Mouse (Mus musculus) kidney, postnatal 4 days (tissue): ENCODE results near the gene Gnaq.
"Not testable (repeated sequence)": the region's sequence is repeated elsewhere in the genome, so short reads cannot be mapped to it uniquely, and the experiment has no call there.

Experiments used
- DNase-seq, 2 experiments: peaks; one replicate each; pipeline ENCODE4 v3.0.0; 2021; ENCODE audit warnings: mixed read lengths in 2 of 2

The Gnaq gene

DNA sequence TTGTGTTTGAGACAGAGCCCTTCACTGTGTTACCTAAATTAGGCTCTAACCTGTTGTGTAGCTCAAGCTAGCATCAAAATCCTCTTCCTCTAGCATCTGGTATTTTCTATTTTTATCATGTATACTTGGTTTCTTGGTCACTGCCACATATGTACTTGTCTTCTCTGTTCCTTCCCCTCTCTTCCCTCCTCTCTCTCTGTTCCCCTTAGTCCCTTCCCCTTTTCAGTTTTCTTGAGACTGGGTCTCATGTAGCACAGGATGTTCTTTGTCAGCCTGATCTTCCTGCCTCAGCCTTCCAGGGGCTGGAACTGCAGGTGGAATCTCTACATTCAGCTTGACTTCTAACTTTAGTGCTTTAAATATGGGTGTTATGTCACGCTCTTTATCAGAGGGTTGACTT is 16.5 kb downstream of the Gnaq start:
- no peak for DNase-seq

DNA sequence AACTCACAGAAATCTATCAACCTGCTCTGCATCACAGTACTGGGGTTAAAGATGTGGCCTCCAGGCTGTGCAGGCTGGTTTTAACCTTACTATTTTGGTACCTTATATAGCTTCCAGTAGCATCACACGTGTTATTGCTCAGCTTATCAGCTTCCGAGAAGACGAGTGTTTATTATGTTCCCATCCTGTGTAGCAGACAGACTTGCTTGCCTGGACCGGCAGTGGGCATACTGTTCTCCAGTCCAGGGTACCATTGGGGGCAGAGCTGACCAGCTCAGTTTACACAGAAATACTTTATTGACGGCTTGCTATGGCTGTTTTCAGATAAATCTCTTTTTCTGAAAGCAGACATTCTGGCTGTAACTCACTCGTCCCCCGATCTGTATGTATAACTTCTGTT is 17.7 kb downstream of the Gnaq start:
- no peak for DNase-seq

DNA sequence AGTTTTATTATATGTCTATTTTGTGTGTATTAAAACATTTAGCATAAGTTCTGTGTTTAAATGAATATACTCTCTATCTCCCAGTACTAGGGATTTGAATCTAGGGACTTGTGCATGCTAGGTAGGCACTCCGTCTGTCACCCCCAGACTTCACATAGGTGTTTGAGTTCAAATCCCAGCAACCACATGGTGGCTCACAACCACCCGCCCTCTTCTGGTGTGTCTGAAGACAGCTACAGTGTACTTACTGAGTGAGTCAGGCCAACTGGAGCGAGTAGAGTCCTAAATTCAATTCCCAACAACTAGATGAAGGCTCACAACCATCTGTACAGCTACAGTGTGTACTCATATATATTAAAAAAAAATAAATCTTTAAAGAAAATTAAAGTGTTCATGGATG is 21.2 kb downstream of the Gnaq start:
- no peak for DNase-seq

DNA sequence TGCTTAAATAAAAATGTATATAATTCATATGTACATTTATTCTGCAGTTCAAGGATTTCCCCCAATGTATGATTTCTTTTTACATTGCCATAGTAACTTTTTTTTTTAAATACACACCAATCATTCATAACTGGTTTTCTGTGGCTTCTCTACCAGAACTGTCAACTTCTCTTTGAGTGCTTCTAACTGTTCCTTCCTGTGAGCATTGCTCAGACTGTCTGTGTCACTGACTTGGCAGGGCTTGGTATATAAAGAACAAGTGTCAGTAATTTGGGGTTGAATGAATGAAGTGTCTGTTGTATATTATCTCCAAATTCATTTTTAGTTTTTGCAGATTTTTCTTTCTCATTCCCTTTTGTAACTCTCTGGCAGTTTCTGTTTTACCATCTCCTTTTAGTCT is 21.8 kb downstream of the Gnaq start:
- DNase-seq = no peak

DNA sequence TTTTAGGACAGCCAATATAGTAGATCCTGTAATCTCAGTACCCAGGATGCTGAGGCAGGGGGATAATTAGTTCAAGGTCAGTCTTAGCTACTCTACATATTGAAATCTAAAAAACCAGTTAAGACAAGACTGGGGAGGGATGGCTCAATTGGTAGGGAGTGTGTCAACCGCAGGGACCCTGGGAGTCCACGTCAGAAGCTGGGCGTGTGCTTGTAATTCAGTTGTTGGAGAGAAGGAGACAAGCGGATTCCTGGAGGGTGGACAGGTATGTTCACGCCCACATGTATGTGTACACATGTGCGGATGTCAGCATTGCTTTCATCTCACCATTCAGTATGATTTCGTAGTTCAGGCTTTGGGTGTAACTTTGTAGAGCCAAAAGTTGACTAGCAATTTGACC is 24.5 kb downstream of the Gnaq start:
- no peak for DNase-seq

DNA sequence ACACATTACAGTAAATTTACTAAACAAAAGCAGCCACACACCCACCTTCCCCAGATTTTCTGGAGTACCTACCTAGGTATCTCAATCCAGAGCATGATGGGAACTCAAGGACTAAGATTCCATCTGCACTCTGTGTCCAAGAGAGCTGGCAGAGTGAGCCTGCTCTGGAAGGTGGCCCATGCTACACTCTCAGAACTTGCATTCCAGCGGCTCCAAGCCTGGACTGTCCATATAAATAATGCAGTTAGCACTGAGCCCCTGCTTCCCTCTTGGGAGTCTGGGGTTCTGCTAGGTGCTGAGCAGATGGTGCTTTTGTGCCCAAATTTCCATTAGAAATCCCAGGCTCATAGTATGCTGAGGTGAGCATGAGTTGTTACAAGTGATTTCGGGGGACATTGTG is 28.1 kb downstream of the Gnaq start:
- peak in 1 of 2 experiments; percentile 43 for DNase-seq

DNA sequence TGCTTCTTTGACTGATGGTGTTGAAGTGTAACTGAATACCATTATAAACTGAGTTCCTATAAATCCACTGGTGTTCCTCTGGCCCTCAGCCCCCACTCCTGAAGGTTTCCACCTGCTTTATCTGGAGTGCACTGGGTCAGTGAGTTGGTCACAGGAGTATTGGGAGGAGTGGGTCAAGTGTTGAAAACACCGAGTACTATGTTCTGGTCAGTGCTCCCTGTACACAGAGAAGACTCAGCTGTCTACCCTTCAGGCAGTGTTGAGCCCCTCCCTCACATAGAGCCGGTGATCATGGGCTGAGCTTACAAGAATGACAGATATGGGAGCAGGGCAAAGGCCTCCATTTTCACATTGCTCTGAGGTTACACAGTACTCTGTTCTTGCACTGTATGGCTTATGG is 28.6 kb downstream of the Gnaq start:
- DNase-seq = no peak

DNA sequence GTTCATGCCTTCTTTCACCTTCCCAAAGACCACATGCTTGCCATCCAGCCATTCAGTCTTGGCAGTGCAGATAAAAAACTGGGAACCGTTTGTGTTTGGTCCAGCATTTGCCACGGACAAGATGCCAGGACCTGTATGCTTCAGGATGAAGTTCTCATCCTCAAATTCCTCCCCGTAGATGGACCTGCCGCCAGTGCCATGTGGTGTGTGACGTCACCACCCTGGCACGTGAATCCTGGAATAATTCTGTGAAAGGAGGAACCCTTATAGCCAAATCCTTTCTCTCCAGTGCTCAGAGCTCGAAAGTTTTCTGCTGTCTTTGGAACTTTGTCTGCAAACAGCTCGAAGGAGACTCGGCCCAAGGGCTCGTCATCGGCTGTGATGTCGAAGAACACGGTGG is 31.8 kb downstream of the Gnaq start:
- not testable (repeated sequence) for DNase-seq

DNA sequence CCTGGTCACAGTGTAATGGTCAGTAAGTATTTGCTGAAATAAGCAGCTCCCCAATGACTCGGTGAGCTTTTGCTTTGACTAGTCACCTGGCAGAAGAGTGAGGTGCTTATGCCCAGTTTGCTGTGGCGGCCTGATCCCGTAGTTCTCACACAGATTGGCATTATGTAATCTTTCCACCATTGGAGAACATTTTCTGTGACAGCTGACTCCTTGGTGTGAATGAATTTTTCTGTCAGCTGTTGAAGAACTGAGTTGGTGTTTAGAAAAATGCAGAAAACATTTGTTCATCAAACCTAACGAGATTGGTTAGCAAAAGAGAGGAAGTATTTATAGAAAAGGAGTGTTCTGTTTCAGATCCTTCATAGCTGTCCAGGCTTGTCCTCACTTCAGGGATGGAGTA is 34.6 kb downstream of the Gnaq start:
- DNase-seq = no peak

DNA sequence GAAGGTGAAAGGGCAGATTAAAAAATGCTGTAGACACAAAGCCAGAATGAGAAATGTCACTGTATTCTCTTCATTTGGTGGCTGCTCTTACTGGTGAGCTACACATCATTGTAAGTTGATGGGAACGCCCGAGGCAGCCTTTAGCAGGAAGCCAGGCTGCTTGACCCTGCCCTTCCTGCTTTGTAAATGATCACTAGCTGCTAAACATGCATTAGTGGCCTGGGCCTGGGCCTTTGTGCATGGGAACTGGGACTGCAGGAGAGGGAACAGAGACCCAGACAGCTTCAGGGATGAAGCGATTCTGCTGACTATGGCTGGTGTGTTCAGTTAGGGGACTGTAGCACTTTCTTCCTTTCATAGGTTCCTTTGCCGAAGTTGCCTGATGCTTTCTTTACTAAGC is 35.6 kb downstream of the Gnaq start:
- DNase-seq = peak; percentile 54 to 73

DNA sequence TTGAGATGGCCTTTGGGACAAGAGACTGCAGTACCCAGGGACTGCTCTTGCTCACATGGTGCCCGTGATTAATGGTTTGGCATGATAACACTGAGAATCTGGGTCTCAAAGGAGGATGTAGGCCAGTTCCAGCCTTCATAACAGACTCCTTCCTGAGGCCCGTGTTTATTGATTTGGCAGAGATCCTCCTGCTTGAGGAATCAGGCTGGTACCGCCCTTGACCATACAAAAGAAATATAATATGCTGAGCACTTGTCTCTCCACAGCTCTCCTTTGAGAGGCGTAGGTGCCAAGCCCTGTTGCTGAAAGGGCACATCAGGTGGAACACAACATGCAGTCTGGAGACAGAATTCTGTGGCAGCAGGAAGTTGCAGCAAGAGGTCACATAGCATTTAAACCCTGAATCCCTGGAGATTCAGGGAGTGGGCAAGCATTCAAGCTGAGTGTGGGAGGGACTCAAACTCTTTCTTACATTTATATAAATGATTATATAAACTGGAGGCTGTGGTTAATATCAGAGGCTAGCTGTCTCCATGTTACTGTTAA is 36.1 kb downstream of the Gnaq start:
- DNase-seq = peak; percentile 53 to 62

DNA sequence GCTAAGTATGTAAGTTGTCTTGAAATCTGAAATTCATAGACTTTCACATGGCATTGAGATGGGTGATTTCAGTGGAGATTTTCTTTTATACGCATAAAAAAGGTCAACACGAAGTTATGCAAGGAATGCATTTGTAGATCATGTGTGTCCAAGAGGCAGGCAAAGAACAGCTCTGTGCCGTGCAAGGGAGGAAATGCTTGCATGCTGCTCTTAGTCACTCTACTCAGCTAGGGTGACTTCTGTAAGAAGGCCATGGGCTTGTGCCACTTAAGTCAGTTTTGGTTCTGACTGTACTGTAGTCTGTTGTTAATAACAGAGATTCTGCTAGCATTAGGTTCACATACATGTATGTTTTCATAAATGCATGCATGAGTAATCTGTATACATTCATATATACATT is 38.1 kb downstream of the Gnaq start:
- no peak for DNase-seq

DNA sequence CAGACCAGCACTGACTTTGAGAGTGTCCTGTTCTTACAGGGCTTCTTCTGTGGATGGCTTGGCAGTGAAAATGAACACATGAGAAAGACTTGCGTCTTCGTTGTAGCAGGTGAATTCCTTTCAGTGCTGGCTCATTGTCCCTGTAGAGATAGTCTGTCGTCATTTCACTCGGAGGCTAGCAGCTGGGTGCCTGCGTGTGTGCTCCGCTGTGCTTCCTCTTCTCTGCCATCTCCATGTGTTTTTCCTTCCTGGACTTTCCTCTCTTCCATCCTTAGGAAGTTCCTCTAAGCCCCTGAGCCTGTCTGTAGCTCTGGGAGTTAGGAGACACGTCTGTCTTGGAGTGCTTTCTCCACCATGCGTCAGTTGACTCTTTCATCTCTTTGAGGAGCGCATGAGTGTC is 41.1 kb downstream of the Gnaq start:
- no peak for DNase-seq

DNA sequence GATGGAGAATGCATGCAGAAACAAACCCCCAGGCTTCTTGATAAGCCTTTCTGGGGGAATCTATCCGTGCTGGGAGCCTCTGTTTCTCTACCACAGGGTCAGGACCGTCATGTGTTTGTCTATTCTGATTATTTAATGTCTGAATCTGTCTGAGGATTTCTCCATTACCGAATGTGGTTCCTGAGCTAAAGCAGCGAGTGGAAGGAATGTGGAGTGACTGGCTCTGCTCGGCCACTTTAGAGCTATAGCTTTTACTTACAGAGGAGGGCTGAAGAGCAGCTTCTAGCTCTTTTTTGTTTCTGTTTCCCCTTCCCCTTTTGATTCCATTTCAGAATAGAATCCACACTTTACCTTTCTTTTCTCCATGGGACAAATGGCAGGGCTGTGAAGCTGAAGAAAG is 43.8 kb downstream of the Gnaq start:
- no peak for DNase-seq

DNA sequence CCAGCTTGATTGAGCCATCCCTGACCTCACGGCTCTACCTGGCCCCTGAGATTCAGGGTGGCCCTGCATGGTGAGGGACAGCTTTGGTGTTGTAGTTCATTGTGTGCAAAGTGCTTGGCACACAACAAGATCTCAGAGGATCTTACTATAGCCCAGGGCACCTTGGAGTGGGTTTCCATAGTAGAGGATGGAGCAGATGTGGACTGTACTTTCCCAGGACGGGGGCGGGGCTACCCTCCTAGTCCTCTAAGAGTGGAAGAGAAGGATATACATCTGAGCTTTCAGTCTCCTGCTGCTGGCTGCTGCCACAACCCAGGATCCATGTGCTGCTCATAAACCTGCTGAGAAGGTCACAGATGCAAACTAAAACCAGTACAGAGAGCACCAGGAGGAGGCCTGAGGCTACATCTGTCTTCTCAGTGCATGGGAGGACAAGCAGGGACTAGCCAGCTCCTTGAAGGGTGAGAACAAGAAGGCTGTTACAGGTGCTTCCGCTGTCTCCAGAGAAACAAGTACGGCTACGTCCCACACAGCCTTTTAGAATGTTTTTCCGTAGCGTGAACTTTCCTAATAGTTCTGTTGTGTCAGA is 44.6 kb downstream of the Gnaq start:
- peak in 1 of 2 experiments; percentile 15 for DNase-seq

DNA sequence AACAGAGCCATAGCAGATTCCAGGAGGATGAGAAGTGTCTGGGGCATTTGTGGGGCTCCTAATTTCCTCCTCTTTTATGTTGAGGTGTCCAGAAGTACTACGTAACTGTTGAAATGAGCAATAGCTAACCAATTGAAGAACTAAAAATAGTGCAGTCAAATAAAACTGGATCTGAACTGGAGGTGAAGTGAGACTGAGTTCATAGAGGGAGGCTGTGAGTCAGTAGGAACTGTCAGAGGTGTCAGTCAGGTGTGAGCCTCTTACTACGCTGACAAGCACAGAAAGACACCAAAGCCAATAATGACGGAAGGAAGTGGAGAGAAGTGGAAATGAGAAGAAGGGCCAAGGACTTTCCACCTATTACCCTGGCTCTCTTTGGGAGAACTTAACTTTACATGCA is 48.6 kb downstream of the Gnaq start:
- no peak for DNase-seq

DNA sequence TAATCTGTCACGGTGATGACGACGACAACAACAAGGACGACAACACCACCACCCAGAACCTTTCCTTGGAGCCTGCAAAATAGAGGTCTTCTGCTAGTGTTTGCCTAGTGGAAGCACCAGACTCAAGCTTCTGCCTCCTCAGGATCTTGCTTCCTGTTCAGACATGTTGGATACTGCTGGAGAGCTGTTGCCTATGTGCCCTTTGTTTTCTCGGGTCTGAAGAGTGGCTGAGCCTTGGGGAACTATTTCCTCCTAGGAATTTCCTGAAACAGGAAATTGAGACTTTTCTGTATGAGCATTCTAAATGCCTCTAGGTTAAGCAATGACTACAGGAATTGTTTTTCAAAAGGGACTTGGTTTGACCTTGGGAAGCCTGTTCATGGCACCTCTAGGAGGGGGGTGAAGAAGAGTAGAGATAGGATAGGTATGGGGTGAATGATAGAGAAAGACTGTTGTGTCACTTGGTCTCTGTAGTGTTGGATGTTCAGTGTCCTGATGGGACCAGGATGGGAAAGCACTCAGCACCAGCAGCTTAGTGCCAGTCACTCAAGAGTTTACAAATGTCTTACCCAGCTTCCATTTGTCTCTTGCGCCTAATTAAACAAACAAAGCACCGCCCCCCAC is 49.3 kb downstream of the Gnaq start:
- no peak for DNase-seq

DNA sequence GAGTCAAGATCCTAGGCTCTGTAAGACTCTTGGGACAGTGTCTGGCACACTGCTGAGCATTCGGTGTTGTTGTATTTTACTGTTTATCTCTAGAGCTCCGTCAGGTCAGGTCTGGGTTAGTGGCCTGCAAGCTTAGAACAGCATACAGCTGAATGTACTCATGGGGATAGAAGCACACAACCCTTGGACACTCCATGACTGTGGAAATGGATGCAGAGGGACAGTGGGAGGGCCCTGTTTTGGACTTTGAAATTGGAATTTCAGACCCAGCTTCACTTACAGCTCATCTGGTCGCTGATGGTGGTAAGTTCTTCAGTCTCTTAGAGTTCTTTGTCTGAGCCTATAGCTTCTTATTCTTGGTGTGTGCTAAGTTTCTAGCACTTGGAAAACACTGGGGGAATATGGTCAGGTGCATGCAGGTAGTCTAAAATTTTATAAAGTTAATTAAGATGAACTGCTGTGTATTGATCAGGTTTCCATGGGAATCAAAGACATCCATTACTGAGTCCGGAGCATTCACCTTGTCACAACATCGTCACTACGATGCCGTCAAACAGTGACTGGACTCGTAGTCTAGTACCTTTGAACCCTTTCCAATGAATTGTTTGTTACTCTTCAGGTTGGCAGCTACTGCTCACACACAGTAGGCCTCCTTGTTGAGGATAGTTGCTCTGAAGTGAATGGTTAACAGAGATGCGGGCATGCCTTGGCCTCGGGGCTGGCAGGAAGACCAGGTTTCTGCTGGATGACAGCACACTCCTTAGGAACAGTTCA is 51.1 kb downstream of the Gnaq start:
- no peak for DNase-seq

DNA sequence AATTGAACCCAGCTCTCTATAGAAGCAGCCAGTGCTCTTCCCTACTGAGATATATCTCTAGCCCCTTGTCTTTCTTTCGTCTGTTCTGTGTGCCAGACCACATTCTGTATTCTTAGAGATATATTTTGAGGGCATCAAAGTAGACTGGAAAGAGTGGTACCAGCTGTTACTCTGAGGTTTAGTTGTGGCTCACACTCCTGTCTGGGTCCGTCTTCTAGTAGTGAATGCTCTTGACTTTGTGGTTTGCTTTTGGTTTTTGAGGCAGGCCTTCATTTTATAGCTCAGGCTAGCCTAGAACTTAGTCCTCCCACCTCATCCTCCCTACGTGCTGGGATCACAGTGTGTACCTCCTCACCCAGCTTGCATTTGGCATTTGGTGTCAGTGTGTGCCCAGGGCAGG is 54.4 kb downstream of the Gnaq start:
- no peak for DNase-seq

DNA sequence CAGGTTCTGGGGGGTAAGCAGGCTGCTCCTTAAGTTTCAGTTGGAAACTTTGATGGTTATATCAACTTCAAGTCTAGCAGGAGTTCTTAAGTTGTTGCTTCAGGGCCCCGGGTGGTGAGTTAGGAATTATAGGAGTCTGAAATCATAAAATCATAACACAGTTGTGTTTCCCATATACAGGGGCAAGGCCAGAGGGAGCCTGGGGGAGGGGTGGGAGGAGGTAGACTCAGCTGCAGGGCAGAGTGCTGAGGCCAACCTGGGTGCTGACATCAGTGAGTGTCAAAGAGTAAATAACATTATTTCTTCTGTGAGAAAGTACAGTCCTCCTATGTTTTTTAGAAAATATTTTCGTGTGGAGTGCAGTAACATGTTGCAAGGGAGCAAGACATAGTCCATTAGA is 55.3 kb downstream of the Gnaq start:
- no peak for DNase-seq

DNA sequence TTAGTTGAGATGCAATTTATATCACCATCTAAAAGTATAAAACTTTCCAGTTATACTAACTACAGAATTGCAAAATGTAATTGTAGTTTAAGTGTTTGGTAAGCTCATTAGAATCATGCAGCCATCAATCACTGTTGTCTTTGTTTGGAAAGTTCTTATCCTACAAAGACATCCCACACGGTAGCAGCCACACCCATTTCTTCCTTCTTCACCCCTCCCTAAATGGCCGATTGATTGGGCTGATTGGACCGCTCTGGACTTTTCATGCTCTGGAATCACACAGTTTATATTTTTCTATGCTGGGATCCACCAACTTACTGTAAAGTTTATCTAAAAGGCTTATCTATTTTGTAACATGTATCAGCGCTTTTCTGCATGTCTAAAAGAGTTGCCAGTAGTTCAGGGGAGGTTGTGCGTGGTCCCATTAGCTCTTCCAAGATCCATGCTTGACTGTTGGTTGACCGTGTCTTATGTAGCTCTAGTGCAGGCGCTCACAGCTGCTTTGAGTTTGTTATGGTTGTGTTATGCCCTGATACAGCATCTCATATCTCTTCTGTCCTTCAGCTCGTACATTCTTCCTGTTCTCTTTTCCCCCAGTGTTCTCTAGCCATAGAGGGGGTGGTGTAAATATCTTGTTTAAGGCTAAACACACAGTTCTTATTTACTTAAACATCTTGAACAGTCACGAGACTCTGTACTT is 56.6 kb downstream of the Gnaq start:
- DNase-seq = no peak

DNA sequence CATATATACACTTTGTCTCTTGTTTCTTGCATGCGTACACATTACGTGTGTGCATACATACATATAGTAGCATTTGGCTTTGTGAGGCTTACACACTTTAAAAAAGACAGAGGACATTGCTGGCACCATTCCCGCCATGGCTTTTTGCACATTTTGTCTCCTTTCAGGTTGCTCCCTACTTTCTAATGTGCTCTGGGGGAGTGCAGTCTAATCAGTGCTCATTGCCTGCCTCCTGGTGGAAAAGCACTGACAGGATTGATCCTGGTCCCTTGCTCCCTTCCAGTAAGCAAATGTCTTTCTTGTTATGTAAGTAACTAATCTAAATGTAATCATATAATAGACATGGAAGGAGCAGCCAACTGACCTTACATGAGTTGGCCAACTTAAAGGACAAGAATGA is 65.5 kb downstream of the Gnaq start:
- DNase-seq = peak in 1 of 2 experiments; percentile 22

DNA sequence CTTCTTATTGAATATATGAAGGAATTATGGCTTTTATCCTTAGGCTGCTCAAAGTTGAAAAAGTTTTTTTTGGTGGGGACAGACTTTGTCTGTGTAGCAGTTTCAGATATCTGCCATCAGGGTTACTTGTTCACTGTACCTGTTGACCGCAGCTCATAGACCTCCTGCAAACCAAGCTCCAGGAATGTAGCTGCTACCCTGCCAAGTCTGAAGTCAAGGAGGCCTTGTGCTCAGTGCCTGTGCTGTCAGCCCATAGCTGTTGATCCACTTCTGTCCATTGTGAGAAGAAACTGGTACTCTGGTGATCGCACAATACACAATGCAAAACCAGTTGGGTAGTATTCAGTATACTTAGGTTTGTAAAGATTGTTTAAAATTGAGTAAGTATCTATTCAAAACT is 68.7 kb downstream of the Gnaq start:
- DNase-seq = no peak
